Mouse (Mus musculus) ES-Bruce4 (cell line): Measurements from ENCODE around the gene Cmtm6. TPM values are rescaled to one million over a fixed set of nuclear protein-coding genes. Genes with fewer than 3 reads are reported as not detected.

Experiments used
- H3K27ac ChIP-seq: 2 replicates; pipeline ENCODE4 v1.5.1; 2012; ENCODE audit warnings: low read length, inconsistent platforms; ENCODE audit not compliant: insufficient read depth
- H3K27me3 ChIP-seq: 2 replicates; pipeline ENCODE4 v1.6.1; 2012; ENCODE audit warnings: mild to moderate bottlenecking, low read length, inconsistent platforms; ENCODE audit not compliant: control insufficient read depth, poor library complexity, insufficient read depth, severe bottlenecking
- H3K36me3 ChIP-seq: 2 replicates; pipeline ENCODE4 v1.6.1; 2012; ENCODE audit warnings: inconsistent platforms, mild to moderate bottlenecking, low read length, moderate library complexity; ENCODE audit not compliant: control insufficient read depth, poor library complexity, insufficient read depth, severe bottlenecking
- H3K4me1 ChIP-seq: one replicate; pipeline ENCODE4 v1.8.1; 2011; ENCODE audit warnings: low read length; ENCODE audit not compliant: control insufficient read depth, insufficient read depth
- H3K4me3 ChIP-seq: 2 replicates; pipeline ENCODE4 v1.5.1; 2011; ENCODE audit warnings: low read depth, mild to moderate bottlenecking, low read length
- H3K9ac ChIP-seq: 2 replicates; pipeline ENCODE4 v1.6.1; 2012; ENCODE audit warnings: low read depth, mild to moderate bottlenecking, inconsistent platforms; ENCODE audit not compliant: poor library complexity, severe bottlenecking
- H3K9me3 ChIP-seq: replicated peaks from 2 replicates; pipeline ENCODE4 v1.6.1; 2012; ENCODE audit warnings: mild to moderate bottlenecking, low read length, inconsistent platforms; ENCODE audit not compliant: control insufficient read depth, poor library complexity, insufficient read depth, severe bottlenecking
- CTCF ChIP-seq: IDR thresholded peaks from one replicate; pipeline ENCODE4 v1.8.1; 2011; ENCODE audit warnings: low read depth, low read length
- EP300 ChIP-seq: IDR thresholded peaks from 2 replicates; pipeline ENCODE4 v1.6.1; 2011; ENCODE audit warnings: low read depth, low read length; ENCODE audit not compliant: insufficient read depth
- POLR2A ChIP-seq: IDR thresholded peaks from one replicate; pipeline ENCODE4 v1.8.1; 2011; ENCODE audit warnings: low read length; ENCODE audit not compliant: insufficient read depth
- polyA plus RNA-seq: library from polyadenylated mRNA; stranded (reverse); fragments of >200 nt; gene quantifications from 2 replicates; pipeline ENCODE4 v1.2.4, GENCODE M21; 2011; ENCODE audit warnings: low read depth; ENCODE audit not compliant: missing spikeins, insufficient read depth, insufficient read length

Gene Cmtm6
- polyA plus RNA-seq, 1 experiment: 49.3 TPM

DNA sequence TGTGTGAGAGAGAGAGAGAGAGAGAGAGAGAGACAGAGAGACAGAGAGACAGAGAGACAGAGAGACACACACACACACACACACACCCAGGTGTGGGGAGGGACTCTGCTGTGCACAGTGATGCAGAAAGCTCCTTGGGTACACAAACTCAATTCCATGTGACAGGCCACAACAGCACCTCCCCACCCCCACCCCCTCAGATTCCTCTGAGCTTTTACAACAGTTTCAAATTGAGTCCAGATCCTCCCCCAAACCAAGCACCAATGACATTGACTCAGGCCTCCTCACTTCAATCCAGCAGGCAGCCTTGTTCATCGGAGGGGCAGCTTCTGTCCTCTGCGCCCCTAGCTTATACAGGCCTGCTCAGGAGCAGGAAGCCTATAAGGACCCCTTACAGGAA lies 36.6 kb downstream of the Cmtm6 start:
- H3K27ac ChIP-seq: no peak overlapping the region
- H3K27me3 ChIP-seq: no peaks in the 10 kb centered on the region
- H3K36me3 ChIP-seq: no peaks in the 10 kb centered on the region
- H3K4me1 ChIP-seq: no peaks in the 10 kb centered on the region
- no peaks in the 10 kb centered on the region for H3K9me3 ChIP-seq
- H3K4me3 ChIP-seq: no peak overlapping the region
- no peak for TF ChIP-seq EP300
- no peak for TF ChIP-seq CTCF
- TF ChIP-seq POLR2A: no peak
- H3K9ac ChIP-seq: no peak overlapping the region

DNA sequence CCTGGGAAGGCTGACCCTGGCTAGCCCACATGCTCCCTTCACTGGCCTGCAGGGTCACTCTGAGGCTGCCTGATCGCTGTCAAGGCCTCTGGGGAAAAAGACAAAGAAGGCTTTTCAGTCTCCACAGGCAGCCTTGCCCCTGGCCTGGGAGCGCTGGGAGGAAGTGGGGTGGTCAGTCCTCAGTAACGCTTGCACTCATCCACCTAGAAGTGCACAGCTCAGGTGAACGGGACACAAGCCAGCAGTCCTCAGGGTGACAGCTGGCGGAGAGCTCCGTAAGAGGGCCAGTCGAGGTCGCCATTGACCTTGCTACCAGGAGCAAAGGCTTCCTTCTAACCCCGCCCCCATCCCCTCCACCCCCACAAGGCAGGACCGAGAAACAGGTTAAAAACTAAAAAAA lies 37.1 kb downstream of the Cmtm6 start:
- no peak overlapping the region for H3K9ac ChIP-seq
- no peaks in the 10 kb centered on the region for H3K9me3 ChIP-seq
- no peak overlapping the region for H3K4me3 ChIP-seq
- no peaks in the 10 kb centered on the region for H3K4me1 ChIP-seq
- H3K36me3 ChIP-seq: no peaks in the 10 kb centered on the region
- H3K27ac ChIP-seq: no peak overlapping the region
- no peaks in the 10 kb centered on the region for H3K27me3 ChIP-seq
- TF ChIP-seq POLR2A (no peak), CTCF (no peak), EP300 (no peak)

DNA sequence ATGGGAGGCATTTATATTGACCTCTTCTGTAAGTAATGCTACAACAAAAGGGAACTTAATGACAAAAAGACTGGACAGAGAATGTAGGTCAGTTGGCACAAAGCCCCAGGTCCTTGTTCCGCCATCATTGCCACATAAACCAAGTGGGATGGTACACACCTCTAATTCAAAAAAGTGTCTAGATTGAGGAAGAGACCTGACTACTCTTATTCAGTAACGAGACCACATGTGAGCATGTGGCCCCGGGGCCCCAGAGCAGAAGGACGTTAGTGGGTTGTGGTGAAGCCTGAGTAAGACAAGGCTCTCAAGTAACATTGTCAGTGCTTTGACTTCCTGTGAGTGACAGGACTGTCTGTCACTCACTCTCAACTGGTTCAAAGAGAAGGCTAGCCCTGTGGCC lies 39.3 kb downstream of the Cmtm6 start:
- H3K4me1 ChIP-seq: no peaks in the 10 kb centered on the region
- TF ChIP-seq CTCF (no peak), POLR2A (no peak), EP300 (no peak)
- H3K9ac ChIP-seq: no peak overlapping the region
- H3K27me3 ChIP-seq: no peaks in the 10 kb centered on the region
- no peaks in the 10 kb centered on the region for H3K9me3 ChIP-seq
- no peaks in the 10 kb centered on the region for H3K36me3 ChIP-seq
- H3K4me3 ChIP-seq: no peak overlapping the region
- H3K27ac ChIP-seq: no peak overlapping the region

GRCm38 (mm10) chr9:114771565-114771964 lies 40.6 kb downstream of the Cmtm6 start:
- TF ChIP-seq CTCF (no peak), EP300 (no peak), POLR2A (no peak)
- Histone ChIP-seq H3K4me1 (no peaks in the 10 kb centered on the region), H3K27me3 (no peaks in the 10 kb centered on the region), H3K9ac (no peak overlapping the region), H3K4me3 (no peak overlapping the region), H3K36me3 (no peaks in the 10 kb centered on the region), H3K27ac (no peak overlapping the region), H3K9me3 (no peaks in the 10 kb centered on the region)

DNA sequence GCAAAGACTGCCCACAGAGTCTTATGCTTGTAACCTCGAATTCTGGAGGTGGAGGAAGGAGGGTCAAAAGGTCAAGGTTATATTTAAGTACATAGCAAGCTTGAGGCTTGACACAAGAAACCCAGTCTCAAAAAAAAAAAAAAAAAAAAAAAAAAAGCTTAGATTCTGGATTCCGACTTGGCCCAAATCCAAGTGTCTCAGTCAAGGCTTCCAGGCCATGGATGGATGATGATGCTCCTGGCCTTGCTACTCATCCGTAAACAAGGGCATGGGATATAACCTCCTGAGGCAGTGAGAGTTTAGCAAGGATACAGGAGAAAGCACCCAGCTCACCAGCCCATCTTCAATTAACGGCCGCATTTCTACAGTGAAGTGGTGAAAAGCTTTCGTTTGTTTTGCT lies 43.7 kb downstream of the Cmtm6 start:
- TF ChIP-seq POLR2A (no peak), EP300 (no peak), CTCF (no peak)
- no peak overlapping the region for H3K9ac ChIP-seq

DNA sequence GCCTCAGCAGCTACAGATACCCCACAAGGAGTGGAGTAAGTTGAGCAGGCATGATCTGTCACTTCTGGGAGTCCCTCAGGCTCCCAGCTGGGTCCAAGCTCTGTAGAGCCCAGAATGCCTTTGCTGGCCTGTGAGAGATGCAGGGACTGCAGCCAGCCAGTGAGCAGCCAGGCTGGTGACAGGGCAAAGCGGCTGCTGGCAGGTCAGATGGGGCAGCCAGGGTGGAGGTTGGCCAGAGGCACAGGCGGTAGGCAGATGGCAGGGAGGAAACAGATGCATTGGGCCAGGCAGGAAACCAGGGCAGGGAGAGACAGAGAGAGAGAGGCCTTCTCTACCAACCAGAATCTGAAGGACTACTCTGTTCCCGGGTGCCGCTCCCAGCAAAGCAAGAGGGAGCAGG lies 44.4 kb downstream of the Cmtm6 start:
- H3K9ac ChIP-seq: no peak overlapping the region
- no peak overlapping the region for H3K4me3 ChIP-seq
- H3K27me3 ChIP-seq: no peaks in the 10 kb centered on the region
- H3K27ac ChIP-seq: no peak overlapping the region
- TF ChIP-seq POLR2A: no peak
- TF ChIP-seq EP300: no peak
- TF ChIP-seq CTCF: no peak
- no peaks in the 10 kb centered on the region for H3K9me3 ChIP-seq
- H3K4me1 ChIP-seq: no peaks in the 10 kb centered on the region
- H3K36me3 ChIP-seq: no peaks in the 10 kb centered on the region

More for the DNA sequence above, 43.7 kb downstream of the Cmtm6 start:
- H3K27ac ChIP-seq: no peak overlapping the region
- no peaks in the 10 kb centered on the region for H3K4me1 ChIP-seq
- no peaks in the 10 kb centered on the region for H3K36me3 ChIP-seq
- no peak overlapping the region for H3K4me3 ChIP-seq
- H3K9me3 ChIP-seq: no peaks in the 10 kb centered on the region
- no peaks in the 10 kb centered on the region for H3K27me3 ChIP-seq
